Mouse (Mus musculus) heart, postnatal 4 days (tissue): ENCODE measurements around the gene Dop1b. TPM values are rescaled to one million over a fixed set of nuclear protein-coding genes. Genes with fewer than 3 reads are reported as not detected.
"Not testable (repeated sequence)": the region's sequence is repeated elsewhere in the genome, so short reads cannot be mapped to it uniquely, and the experiment has no call there.

ENCODE experiments used
- DNase-seq: peaks from one replicate; pipeline ENCODE4 v3.0.0; 2021
- total RNA-seq, 2 experiments: library from RNA; stranded (reverse); gene quantifications; 2 replicates each; pipeline ENCODE4 v1.2.3; 2021

Dop1b gene
- 10 to 100 TPM; 15.0 to 18.3 TPM for total RNA-seq

DNA sequence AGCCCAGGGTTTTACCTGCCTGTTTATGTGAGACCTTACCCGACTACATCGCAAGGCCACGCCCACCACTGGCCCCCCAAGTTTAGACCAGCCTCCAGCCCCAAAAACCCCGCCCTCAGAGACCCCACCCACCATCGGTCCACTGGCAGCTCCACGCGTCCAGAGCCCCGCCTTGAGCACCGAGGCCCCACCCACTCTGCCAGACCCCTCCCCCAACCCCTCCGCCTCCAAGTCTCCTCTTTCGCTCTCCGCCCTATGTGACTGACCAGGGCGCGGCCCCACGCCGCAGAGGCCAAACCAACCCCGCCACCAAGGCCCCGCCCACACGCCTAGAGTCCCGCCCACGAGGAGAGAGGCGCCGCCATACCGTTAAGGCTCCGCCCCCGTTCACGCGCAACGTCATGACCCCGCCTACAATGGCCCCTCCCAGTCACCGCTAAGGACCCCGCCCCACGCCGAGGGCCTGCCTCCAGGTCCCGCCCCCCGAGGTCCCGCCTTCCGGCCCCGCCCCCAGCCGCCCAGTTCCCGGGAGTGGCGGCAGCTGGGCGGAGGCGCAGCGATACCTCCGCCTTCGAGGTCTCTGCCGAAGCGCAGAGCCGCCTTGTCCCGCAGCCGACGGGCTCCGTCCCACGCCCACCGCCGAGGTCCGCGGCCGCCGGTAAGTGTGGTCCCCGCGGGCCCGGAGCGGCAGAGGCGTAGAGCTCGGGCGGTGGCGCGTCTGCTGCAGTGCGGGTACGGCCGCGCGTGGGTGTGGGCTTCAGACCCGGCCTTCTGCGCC is at the start of gene Dop1b:
Gene Dop1b, plus strand, starts transcription at position 494 of the 778 bp plus-strand sequence.
- peak; percentile 100 for DNase-seq

DNA sequence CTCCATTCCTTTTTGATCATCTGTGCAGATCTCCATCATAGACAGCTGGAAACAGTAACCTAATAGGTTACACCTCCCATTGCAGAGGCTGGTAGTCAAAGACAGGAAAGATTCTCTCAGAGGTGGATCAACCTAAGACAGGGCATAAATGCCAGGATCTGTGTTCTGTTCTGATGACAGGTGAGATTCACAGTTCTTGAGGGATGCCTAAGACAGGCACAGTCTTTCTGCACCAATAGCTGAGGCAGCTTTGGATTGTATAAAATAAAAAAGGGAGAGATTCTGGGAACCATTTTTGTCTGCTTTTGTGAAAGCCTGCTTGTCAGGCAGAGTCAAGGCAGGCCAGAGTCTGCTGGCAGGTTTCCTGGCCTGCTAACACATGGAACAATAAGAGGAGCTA is 43.7 kb upstream of the Dop1b start:
- DNase-seq: no peak

DNA sequence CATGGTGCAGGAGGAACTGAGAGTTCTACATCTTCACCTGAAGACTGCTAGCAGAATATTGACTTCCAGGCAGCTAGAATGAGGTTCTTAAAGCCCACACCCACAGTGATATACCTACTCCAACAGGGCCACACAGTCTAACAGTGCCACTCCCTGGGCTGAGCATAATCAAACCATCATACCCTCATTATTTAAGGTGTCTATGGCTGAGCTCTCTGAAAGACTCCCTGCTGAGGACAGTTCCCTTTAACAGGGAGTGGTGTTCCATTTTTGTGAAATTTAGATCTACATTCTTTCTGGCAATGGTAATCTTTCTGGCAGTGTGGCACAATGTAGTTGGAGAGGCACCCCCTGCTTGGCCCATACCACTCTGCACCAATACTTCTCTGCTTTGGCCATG is 42.2 kb upstream of the Dop1b start:
- no peak for DNase-seq

DNA sequence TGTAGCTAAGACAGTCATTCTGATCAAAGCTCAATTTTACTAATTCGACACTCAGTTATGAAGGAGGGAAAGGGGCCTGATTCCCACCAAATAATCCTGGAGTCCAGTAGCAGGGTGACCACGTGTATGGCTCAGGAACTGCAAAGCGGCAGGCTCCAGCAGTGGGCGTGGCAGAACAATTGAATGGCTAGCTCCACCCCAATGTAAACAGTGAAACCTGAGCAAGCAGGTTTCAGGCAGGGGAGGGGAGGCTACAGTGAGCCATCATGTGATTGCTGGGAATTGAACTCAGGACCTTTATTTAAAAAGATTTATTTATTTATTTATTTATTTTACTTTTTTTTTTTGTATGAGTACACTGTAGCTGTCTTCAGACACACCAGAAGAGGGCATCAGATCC is 41.2 kb upstream of the Dop1b start:
- not testable (repeated sequence) for DNase-seq

DNA sequence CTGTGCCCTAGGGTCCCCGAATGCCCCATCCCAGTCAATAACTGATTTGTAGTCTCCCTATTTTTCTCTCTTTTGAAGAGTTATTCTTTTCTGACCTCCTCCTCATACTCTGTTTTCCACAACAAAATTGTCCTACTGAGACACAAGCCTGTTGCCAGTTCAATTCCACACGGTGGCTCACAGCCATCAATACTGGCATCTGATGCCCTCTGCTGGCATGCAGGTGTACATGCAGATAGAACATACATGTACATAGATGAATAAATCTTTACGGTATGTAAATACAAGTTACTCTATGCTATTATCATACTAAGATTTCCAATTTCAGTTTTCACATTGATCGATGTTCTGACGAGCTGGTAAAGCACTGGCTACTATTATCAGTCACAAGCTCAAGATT is 40.6 kb upstream of the Dop1b start:
- no peak for DNase-seq

DNA sequence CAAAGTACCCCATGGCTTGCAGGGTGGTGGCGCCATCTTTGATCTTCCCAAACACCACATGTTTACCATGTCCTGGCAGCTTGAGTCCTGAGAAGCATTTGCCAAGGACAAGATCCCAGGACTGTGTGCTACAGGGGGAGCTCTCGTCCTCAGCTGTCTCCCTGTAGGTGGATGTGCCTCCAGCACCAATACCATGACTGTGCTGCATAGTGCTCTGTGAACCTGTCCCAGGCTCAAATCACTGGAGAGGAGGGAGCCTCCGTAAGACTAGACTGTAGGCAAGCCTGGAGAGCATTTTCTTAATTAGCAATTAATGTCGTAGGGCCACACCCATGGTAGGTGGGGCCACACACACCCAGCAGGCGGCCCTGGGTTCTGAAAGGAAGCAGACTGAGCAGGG is 35.3 kb upstream of the Dop1b start:
- no peak for DNase-seq

DNA sequence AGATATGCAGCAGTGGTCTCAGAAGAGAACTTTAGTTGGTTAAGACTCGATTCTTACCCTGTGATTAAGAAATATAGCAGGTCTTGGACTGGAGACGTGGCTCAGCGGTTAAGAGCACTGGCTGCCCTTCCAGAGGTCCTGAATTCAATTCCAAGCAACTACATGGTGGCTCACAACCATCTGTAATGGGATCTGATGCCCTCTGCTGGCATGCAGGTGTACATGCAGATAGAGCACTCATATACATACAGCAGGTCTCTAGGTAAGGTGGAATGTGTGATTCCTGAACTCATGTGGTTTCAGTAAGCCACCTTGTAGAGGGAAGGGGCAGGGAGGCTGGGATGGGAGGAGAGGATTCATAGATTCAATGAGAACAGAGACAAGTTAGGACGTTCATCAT is 33.5 kb upstream of the Dop1b start:
- no peak for DNase-seq

DNA sequence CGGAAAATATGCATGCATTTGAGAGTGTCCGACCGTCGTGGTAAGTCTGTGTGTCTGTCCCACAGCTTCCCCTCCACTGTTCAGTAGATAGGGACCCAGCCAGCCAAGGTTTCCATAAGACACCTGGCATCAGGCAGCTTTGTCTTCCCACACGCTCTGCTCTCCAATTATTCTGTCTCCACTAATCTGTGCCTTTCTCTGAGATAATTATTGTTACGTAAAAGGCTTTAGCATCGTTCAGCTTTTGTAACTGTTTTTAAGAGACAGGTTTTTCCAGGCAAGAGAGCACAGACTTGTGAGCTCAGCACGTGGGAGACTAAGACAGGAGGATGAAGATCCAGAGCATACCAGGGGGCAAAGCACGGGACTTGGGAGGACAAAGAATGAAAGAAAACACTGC is 32.5 kb upstream of the Dop1b start:
- DNase-seq: no peak

DNA sequence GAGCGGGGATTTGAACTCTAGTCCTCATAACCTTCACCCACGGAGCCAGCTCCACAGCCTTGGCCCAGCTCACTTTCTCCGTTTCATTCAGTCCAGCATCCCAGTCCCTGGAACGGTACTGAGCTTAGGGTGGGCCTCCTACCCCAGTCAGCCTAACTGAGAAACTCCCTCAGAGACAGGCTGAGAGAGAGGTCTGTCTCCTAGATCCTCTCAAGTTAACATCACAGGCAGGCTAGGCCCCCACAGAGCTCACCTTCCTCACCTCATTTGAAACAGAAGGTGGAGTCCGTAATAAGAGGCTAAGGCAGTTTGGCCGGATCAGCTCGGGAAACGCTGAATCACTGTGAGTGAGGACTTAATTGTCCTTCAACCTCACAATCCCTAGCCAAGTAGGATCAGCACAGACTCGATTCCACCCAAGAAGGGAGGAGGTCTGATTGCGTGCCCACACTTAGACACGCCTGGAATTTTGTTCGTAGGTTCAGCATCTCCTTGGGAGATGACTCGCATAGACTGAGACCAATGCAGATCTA is 29.5 kb upstream of the Dop1b start:
- DNase-seq: no peak

DNA sequence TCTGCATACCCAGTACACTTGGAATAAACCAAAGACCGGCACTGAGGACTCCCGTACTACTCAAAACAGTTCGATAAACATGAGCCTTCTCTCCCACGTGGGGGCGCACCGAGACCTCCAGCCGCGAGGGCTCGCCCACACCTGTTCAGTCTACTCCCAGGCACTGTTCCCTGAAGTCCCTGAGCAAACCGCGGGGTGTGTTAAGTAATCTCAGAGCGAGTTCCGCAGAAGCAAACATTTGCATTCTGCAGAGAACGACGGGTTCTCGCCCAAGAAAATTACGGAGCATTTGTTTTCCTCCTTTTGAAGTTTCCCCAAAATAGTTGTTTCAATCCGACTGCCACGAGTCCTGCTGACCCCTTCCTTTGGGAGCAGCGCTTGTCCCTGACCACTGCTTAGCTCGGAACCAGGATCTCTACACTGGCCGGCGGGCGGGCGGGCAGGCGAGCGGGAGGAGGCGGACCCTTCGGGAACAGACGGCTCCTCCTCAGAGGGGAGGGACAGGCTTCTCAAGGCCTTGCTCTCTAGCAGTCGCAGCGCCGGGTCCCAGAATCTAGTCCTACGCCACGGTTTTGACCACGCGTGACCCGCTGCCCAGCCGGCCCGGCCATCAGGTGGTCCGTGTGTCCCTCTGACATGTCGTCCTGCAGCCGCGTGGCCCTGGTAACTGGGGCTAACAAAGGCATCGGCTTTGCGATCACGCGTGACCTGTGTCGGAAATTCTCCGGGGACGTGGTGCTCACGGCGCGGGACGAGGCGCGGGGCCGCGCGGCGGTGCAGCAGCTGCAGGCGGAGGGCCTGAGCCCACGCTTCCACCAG is 28.8 kb upstream of the Dop1b start, which contains the start of gene Cbr3:
Gene Cbr3, plus strand, starts transcription at position 527 of the 819 bp plus-strand sequence.
- peak; percentile 74 for DNase-seq

DNA sequence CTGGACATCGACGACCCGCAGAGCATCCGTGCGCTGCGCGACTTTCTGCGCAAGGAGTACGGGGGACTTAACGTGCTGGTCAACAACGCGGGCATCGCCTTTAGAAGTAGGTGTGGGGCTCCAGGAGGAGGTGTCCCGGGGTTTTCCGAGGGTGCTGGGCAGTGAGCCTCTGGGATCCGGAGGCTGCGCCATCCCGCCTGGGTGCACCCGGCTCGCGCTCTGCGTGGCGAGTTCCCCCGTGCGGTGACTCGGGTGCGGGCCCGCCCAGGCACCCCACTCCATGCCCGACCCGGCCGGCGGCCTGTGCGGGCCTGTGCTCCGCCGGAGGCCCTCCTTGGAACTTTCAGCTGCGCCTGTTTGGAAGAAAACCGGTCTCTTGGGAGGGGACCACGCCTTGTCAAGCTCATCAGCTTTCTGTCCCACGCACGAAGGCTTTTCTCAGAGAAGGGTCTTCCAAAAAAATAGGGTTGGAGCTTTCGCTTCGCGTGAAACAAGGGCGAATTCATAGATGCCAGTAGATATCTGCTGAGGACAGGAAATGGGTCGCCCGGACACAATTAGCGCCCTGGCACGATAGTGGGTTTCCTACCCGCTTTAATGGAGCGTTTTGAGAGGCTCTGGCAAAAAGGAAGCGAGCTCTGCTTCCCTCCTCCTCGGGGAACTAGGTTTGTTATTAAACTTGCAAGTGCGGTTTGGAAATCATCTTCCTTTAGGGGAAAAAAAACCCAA is 28.0 kb upstream of the Dop1b start:
- peak; percentile 26 for DNase-seq

DNA sequence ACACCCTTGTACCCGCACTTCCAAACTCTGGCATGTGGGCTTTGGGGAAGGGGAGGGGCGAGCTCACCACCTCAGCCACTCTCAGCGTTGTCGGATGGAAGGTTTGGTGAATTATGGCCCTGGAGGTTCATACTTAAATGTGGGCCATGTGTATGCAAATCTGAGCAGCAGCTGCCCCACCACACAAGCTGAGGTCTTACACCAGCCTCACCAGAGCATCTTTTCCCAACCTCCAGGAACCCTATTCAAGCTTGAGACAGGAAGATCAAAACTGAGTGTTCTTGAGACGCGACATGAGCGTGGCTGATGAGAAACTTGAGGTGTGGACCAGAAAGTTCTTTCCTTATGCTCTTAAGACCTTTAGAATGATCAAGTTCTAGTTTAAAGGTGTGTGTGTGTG is 27.3 kb upstream of the Dop1b start:
- no peak for DNase-seq

DNA sequence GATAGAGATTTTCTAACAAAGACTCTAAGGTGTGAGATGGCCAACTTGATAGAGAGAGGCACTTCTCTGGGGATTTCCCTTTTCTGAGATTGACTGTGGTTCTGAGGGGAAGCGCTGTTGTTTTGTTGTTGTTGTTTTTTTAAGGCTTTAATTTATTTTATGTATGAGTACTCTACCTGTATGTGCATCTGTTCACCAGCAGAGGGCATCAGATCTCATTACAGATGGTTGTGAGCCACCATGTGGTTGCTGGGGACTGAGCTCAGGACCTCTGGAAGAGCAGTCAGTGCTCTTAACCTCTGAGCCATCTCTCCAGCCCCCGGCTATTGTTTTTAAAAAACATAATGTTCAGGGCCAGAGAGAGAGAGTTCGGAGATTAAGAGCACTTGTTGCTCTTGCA is 25.9 kb upstream of the Dop1b start:
- DNase-seq: not testable (repeated sequence)

DNA sequence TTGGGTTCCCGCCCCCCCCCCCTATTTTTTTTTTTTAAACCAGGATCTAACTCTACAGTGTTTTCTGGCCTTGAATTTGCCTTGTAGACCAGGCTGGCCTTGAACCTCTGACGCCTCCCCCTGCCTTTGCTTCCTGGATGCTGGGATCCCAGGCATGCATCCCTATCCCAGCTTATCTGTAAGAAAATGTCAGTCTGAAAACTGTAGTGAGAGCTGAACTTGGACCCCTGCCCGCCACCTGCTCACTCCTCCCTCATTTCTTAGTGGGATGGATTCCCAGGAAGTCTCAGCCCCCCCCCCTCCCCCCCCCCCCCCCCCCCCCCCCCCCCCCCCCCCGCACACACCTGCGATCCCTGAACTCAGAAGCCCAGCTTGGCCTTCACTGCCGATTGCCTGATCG is 25.3 kb upstream of the Dop1b start:
- no peak for DNase-seq

DNA sequence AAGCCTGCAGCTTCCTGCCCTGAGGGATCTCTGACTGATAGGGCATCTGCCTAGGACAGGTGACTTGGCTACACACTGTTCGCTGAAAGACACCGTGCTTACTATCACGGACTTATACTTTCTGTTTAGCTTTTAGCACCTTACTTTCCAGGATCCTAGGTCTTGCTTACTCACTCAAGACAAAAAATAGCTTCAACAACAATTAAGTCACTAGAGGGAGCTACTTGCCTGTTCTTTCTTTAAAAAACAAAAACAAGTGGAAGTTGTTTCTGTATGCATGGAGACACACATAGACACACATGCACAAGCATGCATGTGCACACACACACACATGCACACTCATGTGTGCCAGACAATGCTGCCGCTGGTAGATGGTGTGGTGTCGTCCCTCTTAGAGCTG is 24.8 kb upstream of the Dop1b start:
- no peak for DNase-seq

DNA sequence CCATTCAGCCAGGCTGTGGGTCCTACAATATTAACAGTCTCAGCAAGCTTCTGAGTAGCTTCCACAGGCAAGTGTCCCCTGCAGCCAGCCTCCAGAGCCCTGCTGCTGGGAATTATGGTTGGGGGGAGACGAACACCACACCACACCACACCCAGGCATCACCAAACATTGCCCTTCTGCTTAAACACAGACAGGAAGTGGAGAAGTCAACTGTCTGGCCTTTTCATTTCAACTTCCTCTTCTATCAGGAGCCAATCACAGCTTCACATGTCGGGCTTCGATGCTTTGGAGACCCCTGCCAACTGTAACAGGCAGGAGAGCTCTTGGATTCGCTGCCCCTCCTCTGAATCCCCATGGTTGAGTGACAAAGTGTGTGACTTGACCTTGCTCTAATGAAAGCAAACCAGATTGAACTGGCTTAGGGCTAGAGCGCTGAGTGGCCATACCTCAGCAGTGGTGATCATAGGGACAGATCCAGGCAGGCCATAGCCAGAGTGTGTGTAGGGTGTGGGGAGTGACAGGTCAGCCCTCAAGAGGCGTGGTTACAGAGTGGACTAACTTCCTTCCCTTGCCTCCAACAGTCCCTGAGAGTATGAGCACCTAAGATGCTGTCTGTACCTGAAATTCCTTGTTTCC is 20.4 kb upstream of the Dop1b start:
- DNase-seq: no peak

DNA sequence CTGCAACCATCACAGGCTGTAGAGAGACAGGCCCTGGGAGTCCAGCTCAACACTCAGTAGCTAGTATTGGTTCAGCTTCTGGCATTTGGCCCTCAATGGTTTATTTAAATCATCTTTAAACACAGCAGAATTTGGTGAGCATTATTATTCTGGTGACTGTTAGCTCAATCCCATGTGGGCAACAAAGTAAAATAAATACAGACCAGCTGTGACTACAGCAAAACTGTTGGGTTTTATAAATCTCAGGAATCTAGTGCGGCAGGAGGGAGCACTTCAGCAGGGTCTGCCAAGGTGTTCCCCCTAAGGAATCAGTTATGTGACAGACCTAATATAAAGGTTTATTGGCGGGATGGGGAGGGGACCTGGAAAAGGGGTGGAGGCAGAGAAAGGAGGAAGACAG is 19.0 kb upstream of the Dop1b start:
- DNase-seq: no peak

DNA sequence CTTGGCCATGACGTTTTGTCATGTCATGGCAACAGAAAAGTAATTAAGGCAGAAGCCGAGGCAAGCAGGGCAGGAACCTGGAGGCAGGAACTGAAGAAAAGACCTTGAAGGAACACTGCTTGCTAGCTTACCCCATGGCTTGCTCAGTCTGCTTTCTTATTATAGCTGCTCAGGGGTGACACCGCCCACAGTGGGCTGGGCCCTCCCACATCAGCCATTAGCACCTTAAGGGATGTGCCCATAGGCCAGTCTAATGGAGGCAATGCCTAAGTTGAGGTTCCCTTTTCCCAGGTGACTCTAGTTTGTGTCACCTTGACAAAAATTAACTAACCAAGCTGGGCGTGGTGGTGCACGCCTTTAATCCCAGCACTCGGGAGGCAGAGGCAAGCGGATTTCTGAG is 4.6 kb upstream of the Dop1b start:
- no peak for DNase-seq

DNA sequence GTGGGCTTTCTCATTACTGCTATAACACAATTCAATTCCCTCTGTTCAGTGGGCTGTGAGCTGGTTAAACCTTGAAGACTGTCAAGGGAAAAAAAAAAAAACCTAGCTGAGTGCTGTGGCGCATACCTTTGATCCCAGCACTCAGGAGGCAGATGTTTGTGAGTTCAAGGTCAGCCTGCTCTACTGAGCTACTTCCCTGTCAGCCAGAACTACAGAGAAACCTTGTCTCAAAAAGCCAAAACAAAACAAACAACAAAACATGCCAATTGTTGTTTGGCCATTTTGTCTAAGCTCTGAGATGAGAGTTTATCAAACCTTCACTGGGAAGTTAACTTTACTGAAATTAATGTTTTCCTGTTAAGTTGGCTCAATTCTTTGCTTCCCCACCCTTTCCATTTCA is 2.5 kb upstream of the Dop1b start:
- no peak for DNase-seq

DNA sequence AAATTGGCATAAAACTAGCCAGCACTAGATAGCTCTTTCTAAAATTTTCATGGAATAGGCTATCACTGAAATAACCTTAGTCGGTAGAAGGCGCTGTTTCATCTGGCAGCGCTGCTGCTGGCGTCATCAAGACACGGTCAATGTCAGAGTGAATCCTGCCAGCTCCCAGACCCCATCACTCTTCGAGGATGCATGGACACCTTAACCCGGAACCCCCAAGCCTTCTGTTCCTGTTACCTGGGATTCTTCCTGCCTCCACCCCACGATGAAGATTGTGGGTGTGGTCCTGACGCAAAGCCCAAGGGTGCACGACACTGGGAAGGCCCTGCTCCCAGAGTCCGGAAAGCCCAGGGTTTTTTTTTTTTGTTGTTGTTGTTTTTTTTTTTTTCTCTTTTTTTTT is 780 bp upstream of the Dop1b start:
- DNase-seq: peak; percentile 79

DNA sequence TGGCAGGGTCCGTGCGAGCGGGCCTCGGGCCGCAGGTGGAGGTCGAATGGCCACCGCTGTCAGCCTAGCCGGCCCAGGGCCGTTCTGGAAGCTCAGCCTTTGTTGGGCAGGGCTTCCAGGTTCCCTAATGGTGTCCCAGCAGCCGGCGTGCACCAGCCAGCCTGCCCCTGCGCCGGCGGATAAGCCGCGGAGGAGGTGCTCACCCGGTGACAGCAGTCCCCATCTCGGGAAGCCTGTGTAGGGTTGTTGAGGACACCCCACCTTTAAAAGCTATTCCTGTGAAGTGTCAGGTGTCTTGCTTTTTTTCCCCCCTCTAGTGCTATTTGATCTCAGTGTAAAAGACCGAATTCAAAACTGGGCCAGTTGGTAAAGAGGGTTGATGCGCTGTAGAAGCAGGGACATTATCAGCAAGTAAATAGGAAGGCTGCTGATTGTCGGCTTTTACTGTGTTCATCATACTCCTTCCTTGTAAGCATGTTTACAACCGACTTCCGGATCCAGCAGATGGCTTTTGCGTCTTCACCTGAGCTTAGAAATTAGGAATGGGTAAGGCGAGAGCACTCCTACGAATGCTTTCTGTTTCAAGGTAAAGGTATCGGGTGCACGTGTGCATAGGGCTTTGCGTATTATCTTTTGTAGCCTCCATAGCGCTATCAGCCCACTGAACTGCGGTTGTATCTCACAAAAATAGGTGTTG is 633 bp downstream of the Dop1b start:
- no peak for DNase-seq

DNA sequence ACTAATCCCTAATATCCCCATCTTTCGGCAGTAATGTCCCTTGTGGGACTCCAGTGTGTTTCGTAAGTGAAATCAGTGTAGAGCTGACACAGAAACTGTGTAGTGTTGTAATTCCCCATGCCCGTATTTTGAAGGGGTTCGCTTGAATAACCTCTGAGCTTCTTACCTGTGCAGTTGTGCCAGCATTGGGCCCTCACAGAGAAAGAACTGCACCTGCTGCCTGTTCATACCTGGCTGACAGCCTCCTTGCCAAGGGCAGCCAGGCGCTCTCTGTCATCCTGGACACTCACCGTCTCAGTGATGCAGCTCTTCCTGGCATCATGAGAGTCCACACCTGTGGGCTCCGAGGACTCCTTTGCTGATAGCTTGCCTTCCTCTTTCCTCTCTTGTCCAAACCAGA is 1.3 kb downstream of the Dop1b start:
- DNase-seq: no peak
